Mouse (Mus musculus) left cerebral cortex, postnatal 25 days (tissue): ENCODE results near the gene Ccdc14. TPM values are rescaled to one million over a fixed set of nuclear protein-coding genes. Genes with fewer than 3 reads are reported as not detected.
"Not testable (repeated sequence)": the region's sequence is repeated elsewhere in the genome, so short reads cannot be mapped to it uniquely, and the experiment has no call there.

ENCODE experiments used
- DNase-seq, 2 experiments: peaks; one replicate each; pipeline ENCODE4 v3.0.0; 2022; ENCODE audit warnings: low spot score in 2 of 2, mixed read lengths in 1 of 2
- intact Hi-C: fragments of 180-260 bp; cut with DNase I; formaldehyde crosslinking; loops from one replicate; pipeline ENCODE4 v1.15.1; 2025
- total RNA-seq, 2 experiments: library from RNA; stranded (reverse); gene quantifications; 2 replicates each; pipeline ENCODE4 v1.2.3; 2021

Ccdc14 gene
- total RNA-seq, 2 experiments from 2014 or later = 2.1 to 2.7 TPM

DNA sequence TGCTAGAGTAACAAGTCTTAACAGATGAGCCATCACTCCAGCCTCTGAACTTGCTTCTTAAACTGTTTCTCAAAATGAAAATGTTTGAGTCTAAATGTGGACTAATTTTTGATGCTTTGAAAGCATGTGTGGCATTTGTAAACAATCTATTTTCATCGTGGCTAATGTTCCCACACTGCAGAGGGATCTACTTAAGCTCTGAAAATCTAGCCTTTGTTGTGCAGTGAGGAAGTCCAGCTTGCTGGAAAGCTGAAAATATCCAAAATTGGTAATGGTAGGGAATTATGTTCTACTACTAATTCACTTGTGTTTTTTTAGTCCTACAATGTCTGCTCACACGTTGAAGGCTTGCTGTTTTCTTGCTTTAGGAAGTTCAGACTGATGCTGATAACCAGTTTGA is 15.6 kb downstream of the Ccdc14 start:
- intact Hi-C loops = loop anchor here (10.0 kb wide), 1 partner anchor 581 kb away; no protein-coding TSS in a partner anchor
- DNase-seq = no peak

DNA sequence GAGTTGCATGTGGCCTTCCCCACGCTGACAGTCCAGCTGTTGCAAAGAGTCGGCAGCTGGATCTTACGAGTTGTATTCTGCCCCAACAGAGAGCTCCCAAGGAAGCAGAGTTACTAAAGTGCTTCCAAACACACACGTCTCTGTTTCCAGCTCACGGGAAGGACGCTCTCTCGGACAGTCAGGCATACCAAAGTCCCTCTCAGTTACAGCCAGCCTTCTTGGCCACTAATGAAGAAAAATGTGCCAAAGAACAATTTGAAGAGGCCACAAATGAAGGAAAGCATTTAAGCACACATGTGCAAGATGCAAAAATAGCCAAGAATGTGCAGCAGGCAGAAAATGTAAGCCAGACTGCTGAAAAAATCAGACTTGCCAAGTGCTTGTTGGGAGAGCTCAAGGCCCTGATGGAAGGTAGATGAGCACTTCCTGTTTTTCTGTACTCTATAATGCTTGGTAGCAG is 16.1 kb downstream of the Ccdc14 start:
- peak in 1 of 2 experiments; percentile 21 for DNase-seq
- intact Hi-C loops = loop anchor here (10.0 kb wide), 1 partner anchor 582 kb away; no protein-coding TSS in a partner anchor

DNA sequence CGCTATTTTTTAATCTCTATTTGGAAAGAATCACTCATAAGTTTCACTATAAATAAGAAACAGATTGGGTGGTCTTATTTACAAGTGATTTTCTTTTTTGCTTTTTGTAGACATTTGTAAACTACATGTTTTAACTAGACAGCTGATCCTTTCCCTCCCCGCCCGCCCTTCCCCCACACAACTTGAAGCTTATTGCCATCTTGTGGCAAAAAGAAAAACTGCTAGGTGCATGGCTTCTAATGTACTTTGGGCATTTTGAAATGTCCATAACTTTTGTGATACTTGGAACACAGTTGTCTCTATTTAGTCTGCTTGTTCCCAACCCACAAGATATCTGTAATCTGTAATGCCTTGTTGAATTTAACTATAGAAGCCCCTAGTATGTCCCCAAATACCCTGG is 21.1 kb downstream of the Ccdc14 start:
- intact Hi-C loops = loop anchor here (10.0 kb wide), 1 partner anchor 507 kb away; no protein-coding TSS in a partner anchor
- DNase-seq = no peak

DNA sequence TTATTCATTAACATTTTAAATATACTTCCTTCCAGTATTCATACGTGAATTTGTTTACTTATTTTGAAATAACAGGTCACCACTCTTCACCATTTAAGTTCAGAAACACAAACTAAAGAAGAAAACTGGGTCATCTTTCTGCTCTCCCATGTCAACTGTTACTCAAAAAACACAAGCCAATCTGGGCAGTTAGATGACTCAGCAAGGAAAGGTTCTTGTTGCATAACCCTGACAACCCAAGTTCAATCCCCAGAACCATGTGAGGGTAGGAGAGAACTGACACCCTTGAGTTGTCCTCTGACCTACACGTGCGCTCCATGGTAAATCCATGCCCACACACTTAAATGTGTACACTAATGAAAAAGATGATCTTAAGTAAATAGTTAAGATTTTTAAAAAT is 34.7 kb downstream of the Ccdc14 start:
- intact Hi-C loops = no loop called here
- no peak for DNase-seq

DNA sequence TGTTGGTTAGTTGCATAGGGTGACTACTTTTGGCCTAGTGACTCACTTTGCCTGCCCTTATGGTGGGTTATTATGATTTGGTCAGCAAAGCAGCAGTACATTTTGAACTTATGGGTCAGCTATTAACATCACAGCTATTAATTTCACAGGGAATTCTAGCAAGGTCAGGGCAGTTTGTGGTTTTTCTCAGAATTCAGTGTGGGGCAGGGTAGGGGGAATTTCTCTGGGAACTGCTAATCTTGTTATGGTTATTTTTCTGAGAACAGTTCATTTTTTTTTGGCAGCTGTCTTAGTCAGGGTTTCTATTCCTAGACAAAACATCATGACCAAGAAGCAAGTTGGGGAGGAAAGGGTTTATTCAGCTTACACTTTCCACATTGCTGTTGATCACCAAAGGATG is 38.2 kb downstream of the Ccdc14 start:
- intact Hi-C loops, DNase-seq: not testable (repeated sequence)

DNA sequence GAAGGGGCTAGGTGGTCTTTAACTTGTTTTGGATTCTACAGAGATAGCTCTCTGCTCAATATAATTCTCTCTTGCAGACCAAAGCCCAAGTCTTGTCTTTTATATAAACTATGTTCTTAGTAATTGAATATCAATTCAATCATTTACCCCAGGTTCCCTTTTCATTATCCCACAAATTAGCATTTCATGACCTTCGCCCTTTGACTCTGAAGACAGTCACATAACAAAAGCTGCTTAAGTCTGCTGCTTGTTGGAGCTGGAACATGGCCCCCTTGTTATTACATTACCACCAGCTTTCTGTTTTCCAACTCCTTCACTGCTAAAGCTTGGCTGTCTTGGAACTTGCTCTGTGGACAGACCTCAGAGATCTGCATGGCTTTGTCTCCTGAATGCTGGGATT is 39.0 kb downstream of the Ccdc14 start:
- no peak for DNase-seq
- intact Hi-C loops = no loop called here

DNA sequence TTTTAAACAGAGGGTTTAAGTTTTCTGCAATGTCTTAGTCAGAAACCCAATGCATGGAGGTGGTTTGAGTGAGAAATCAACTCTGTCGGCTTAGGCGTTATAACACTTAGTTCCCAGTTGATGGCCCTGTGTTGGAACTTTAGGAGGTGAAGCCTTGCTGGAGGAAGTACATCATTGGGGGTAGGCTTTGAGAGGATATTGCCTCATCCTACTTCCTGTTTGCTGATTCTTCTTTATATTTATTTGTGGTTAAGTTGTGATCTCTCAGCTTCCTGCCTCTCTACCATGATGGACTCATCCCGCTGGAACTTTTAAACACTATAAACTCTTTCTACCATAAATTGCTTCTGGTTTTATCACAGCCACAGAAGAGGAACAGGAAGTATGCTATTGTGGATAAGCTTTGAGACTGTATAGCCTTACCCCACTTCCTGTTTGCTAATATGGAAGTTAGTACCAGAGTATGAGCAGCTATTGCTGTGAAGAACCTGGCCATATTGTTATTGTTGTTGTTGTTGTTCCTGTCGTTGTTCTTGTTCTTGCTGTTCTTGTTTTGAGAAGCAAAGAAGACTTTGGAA is 48.3 kb downstream of the Ccdc14 start:
- no peak for DNase-seq
- intact Hi-C loops = no loop called here

DNA sequence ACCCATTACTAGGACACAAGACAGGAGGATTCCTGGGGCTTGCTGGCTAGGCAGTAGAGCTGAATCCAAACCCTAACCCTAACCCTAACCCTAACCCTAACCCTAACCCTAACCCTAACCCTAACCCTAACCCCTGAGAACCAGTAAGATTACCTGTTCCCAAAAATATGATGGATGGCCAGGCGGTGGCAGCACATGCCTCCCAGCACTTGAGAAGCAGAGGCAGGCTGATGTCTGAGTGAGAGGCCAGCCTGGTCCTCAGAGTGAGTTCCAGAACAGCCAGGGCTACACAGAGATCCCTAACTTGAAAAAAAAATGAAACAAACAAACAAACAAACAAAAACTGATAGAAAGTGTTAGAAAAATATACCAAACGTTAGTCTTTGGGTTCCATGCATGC is 52.5 kb downstream of the Ccdc14 start:
- intact Hi-C loops = no loop called here
- DNase-seq = no peak

DNA sequence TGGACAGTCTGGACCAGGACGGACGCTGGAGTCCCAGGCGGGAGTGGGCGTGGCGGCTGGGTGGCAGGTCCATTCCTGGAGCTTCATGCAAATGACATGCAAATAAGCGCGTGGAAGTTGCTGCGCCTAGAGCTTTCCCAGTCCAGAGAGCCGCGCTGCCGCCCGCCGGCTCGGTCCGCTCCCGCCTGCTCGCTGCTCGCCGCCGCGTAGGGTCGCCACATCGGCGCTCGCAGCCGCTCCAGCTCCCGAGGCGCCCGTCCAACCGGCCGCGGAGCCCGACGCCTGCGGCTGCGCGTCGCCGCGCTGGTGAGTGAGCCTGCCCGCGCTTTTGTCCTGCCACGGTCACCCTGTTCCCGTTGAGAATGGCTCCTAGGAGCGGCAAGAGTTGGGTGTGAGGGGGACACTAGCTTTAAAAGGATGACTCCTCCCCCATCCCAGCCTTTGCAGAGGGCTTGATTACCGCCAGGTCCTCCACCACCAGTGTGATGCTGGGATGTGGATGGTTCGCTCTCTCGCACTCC is 54.7 kb downstream of the Ccdc14 start, which contains the start of gene Mylk:
Mylk (plus strand) TSS at position 146 of the 521 bp plus-strand sequence.
- intact Hi-C loops = no loop called here
- DNase-seq = peak; percentile 57 to 69

DNA sequence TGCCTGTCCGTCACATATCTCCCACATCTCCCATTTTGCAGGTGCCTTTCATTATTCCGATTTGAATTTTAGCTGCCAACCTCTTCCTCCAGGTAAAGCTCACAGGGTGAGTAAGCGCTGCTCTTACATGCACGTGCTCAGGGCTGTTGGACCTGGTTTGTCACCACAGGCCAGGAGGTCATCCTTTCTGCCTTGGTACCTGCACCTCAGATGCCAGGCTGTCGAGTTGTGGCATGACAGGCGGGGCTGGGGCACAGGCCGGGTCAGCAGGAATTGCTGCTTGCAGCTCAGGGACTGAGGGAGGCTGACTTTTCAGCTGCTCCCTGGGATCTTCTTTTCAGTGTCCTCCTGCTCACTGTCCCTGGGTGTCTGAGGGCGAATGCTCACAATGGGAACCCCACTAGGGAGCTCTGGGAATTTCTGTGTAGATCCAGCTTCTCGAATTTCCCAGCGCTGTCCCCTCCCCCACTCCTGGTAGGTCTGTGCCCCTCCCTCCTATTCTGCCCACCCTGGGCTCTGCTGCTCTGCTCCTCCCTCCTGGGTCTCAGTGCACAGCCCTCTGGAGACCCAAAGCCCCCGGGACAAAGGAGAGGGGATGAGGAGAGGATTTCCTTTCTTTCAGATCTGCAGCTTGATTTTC is 57.8 kb downstream of the Ccdc14 start:
- DNase-seq = no peak
- intact Hi-C loops = no loop called here

DNA sequence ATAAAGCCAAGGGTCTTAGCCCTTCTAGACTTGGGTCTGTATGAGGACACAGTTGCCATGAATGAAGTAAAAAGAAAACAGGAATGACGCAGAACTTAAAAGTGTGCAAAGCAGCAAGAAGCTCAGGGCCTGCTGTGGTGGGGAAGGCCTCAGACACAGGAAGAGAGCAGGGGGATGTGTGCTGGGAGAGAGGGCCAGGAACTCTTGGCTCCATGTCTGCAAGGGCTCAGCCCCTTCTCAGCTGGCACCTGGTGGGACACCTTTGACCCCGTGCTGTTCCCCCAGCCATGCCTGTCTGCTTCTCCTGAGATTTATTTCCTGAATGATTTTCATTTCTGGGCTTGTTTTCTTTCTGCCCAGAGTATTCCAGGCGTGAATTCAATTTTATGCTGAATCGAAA is 59.1 kb downstream of the Ccdc14 start:
- DNase-seq = no peak
- intact Hi-C loops = no loop called here

DNA sequence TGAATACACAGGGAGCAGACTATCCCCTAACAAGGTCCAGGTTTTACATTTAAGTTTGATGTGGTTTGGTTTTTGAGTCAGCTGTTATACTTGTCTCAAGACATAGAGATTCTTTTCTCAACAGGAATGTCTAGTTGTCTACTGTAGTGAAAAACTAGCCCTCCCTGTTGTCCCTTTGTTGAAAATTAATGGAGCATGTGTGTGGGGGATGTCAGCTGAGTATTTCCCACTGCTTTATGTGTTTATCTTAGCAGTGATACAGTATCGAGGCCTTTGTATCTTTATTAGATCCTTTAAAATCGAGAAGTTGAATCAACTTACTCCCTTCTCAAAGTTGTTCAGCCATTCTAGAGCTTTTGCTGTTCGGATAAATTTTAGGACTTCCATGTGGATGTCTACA is 61.6 kb downstream of the Ccdc14 start:
- intact Hi-C loops = no loop called here
- no peak for DNase-seq

DNA sequence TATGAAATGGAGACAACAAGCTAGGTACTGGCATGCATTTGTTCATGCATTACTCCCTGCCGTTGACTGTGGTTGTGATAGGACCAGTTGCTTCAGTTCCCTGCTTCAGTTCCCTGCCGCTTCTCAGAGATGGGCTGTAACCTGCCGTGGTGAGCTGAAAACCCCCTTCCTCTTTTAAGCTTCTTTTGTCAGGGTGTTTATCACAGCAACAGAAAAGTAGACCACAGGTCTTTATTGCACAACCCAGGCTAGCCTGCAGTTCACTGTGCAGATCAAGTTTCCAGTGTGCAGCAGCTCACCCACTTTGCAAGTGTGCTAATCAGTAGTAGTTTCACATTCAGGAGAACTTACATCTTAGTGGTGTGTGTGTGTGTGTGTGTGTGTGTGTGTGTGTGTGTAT is 62.6 kb downstream of the Ccdc14 start:
- DNase-seq = no peak
- intact Hi-C loops = no loop called here

DNA sequence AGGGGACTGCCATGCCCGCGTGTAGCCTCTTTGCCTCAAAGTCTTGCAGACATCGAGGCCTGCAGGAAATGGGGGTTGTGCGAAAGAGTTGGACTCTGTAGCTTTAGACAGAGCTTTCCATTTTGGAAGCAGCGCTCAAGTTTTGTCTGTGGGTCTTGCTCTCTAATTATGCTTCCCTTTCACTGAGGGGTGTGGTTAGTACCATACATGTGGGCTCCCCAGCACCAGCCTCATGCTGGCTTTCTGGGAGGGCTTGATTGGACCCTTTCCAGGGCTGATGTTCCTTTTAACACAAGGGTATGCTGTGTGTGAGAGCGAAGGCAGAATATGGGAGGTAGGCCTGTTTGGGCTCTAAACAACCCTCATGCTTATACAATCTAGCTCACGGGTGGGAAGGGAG is 66.6 kb downstream of the Ccdc14 start:
- DNase-seq = no peak
- intact Hi-C loops = no loop called here

DNA sequence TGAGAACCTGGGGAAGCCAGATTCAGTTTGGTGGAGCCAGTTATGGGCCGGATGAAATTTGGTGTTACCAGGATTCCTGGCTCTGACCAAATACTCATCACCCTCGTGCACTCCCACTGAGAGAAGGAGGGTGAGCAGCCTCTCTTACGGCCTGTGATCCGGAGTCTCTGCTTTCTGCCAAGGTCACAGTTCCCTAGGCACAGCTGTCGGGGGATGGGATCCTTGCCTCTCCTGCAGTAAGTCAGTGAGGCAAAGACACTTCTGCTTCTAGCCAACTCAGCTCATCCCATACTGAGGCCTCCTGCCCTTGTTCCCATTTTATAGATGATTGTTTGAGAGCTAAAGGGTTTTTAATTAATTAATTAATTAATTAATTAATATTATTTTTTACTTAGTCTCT is 67.8 kb downstream of the Ccdc14 start:
- intact Hi-C loops = no loop called here
- DNase-seq = no peak

DNA sequence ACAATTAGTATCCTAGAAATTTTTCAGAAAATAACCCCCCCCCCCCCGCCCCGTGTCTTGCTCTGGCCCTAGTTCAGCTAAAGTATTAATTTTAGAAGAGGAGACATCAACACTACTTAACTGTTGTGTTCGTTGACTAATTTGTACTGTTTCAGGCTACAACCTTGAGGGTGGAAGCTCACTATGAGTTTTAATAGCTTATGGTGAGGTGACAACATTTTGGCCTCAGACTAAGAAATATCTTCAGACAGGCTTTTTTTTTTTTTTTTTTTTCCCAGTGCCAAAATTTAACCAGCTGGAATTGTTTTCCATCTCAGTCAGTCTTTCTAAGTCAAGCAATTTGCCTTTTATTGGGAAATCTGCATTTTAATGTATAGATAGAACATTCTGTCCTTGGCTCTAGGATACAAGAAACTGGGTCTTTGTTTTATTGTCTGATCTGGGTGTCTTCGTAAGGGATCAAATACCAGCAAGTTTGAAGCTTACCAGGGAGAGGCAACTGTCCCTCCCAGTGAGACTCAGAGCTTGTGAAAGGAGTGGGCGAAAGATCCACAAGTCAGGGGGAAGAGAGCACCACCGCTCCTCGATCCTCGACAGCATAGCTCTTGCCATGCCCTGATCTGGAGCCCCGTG is 73.7 kb downstream of the Ccdc14 start:
- intact Hi-C loops = no loop called here
- no peak for DNase-seq

DNA sequence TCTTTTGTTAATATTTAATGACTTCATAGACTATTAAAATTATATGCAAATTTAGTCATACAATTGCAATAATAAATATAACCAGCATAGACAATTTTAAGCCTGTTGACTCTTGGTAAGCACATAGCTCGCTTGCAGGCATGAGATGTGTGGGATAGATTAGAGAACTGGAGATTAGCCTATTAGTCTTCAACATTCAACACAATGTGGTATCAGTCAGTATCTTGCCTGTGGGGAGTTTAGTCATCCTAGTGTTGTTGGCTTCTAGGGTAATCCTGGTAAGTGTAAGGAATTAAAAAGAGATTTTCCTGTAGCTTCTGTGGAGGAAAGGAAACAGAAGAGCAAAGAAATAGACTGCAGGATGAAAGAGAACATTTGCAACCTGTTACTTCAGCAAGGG is 75.2 kb downstream of the Ccdc14 start:
- no peak for DNase-seq
- intact Hi-C loops = no loop called here

DNA sequence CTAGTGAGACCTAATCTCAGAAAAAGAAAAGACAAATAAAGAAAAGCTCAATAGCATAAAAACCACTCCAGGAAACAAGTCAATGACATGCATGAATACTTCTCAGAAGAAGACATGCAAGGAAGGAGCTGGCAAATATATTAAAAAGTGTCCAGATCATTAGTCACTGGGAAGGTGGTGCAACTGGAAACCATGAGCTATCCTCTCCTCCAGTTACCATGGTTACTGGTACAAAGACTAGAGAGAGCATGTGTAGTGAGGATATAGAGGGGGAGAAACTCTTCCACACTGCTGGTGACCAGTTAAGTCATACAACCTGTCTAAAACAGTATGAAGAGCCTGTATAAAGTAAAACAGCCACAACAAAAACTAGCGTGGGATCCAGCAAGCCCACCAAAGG is 75.8 kb downstream of the Ccdc14 start:
- intact Hi-C loops = no loop called here
- DNase-seq = no peak

DNA sequence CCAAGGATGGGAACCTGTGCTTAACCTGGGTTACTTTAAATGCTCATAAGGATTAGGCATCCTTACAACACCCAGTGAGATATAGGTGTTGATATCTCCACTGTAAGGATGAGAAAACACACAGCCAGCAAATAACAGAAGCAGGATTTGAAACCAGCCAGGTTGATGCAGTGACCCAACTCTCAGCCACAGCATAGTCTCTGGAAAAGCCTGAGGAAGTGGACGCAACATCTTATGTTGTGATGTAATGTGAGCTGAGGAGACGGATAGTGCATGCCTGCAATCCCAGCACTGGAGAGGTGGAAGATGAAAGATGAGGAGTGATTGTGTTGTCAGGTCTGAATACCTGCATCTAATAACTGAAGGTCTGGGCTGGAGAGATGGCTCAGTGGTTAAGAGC is 77.0 kb downstream of the Ccdc14 start:
- no peak for DNase-seq
- intact Hi-C loops = no loop called here

DNA sequence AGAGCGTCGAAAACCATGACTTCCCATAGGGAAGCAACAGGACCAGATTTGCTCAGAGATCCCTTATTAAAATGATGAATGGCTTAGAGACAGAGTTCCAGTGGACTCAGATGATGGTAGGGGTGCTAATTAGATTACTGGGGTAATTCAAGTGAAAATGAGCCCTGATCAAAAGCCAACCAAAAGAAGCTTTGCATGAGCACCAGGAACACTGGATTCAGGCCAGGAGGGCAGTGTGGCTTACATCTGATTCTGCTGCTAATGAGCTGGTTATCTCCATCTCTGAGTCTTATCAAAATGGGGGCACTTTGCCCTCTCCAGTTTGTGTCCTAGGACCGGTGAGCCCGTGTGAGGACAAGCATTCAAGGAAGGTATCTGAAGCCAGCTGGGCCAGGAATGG is 78.0 kb downstream of the Ccdc14 start:
- no peak for DNase-seq
- intact Hi-C loops = no loop called here

DNA sequence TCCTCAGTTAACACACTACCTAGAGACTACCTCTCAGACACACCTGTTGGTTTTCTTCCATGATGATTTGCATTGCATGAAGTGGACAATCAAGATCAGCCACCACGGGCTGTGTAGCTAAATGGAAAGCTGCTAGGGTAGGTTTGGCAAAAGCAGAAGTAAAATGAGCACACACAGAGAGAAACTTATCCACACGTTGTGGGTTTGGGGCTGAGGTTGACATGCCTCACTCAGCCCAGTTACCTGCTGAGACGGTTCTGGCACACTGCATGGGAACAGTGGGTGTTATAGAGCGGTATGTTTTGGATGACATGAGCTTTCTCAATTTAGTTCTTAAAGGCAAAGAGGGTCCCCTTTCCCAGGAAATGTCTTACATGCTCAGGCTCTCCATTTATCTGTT is 79.7 kb downstream of the Ccdc14 start:
- intact Hi-C loops = no loop called here
- DNase-seq = no peak
